Mouse (Mus musculus): ENCODE results near the gene Smyd5.

The Smyd5 gene

DNA sequence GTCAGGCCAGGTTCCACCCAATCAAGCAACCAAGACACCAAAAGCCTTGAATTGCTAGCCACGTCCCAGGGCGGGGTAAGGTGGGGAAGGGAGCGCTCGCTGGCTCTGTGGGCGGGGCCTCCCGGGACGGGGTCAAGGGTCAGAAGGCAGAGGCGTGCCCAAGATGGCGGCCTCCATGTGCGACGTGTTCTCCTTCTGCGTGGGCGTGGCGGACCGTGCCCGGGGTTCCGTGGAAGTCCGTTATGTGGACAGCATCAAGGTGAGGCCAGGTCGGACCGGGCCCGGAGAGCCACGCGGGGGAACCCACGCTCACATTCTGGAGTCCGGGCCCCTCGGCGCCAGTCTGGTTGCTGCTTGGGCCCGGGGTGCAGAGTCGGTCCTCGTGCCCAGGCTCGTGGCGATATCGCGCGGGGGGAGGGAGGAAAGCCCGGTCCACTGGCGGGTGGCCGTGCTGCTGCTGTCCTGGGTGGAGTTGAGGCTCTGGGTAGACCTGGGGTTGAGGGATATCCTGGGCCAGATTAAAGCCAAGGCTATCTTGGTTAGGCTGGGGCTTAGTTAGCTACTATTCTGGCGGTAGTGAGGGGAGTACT is at the start of gene Smyd5:
Gene Smyd5, plus strand, starts transcription at position 148 of the 590 bp plus-strand sequence.
- in situ Hi-C loops (cut with MboI, MseI) = loop anchor here (10.0 kb wide), 1 partner anchor 483 kb away; the partner anchor contains the start of genes Nat8f1 and Tprkb

DNA sequence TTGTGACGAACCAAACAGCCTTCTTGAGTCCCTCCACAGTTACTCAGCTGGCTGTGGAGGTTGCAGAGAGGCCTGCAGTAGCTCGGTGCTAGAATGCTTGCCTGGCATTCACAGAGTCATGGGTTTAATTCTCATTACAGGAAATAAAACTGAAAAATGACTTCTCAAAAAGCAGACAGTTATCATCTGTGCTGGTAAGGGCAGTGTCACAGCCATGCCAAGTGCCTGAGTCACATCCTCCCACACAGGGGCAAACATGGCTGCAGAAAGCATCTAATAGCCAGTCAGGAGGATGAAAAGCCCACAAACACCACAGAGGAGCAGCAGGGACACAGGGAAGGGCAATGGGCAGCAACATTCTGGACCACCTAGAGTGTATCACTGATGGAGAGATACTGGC is 49.0 kb upstream of the Smyd5 start:
- in situ Hi-C loops (cut with MboI, MseI) = no loop called here

DNA sequence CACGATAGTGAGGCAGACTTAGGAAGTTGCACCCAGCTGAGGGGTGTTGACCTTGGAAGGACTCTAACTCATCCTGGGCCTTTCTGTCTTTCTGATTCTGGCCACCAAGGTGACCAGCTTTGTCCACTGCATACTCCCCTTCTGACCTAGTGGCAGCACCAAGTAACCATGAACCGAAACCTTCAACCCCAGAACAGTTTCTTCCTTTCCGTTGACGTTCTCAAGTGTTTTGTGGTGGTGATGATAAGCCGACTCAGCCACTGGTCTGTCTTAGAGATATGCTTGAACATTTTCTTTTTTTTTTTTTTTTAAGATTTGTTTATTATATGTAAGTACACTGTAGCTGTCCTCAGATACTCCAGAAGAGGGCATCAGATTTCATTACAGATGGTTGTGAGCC is 43.2 kb upstream of the Smyd5 start:
- in situ Hi-C loops (cut with MboI, MseI) = loop anchor here (5.0 kb wide), 1 partner anchor 41 kb away; no protein-coding TSS in a partner anchor

DNA sequence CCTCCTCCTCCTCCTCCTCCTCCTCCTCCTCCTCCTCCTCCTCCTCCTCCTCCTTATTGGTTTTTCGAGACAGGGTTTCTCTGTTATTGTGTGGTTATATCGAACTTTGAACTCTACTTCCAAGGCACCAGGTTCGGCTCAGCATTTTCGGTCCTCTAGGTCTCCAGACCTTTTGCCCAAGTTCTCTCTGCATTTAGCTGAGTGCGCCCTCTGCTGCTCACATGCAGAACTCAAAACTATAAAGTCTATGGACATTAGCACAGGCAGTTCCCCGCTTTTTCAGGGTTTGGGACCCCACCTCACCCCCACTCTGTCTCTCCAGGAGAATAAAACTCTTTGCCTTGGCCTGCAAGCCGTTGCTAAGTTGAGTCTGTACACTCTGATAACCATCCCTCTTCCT is 40.0 kb upstream of the Smyd5 start:
- in situ Hi-C loops (cut with MboI, MseI) = no loop called here

DNA sequence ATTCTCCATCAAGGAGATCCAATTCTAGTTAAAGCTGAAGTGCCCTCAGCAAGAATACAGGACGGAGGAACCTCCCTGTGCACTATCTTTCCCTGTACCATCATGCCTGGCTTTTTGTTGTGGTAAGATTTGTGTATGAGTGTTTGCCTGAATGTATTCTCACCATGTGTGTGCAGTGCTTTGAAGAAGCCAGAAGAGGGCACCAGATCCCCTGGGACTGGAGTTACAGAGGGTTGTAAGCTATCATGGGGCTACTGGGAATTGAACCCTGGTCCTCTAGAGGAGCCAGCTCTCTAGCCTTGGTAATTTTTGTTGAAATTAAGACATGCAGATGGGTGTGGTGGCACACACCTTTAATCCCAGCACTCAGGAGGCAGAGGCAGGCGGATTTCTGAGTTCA is 36.4 kb upstream of the Smyd5 start:
- in situ Hi-C loops (cut with MboI, MseI) = no loop called here

DNA sequence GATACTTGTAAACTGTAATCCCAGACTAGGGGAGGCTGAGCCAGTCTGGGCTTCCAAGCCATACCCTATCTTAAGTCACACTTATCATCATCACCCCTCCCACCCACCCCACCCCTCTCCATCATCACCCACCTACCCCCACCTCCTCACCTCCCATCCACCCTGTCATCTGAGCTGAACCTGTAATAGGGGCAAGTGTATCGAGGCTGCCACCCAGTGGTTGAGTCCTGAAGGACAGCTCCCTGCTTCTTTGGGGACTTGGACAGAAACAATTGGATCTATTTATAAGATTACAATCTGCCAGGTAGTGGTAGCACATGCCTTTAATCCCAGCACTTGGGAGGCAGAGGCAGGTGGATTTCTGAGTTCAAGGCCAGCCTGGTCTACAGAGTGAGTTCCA is 34.6 kb upstream of the Smyd5 start:
- in situ Hi-C loops (cut with MboI, MseI) = no loop called here

DNA sequence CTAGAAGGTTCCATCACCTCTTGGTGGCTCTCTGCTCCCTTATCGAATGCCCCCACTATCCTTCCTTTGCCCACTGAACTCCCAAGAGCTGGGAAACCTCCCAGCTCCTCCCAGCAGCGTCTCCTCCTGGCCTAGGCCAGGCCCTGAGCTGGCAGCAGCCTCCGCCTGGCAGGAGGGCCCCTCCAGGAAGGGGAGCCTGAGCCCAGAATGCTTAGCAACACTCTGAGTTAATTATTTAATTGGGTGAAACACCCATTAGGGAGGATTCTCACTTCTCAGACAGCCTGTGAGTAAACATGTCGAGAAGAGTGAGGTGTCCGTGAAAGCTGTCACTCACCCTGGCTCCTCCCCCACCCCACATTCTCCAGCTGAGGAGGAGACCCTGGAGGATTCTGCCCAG is 32.1 kb upstream of the Smyd5 start:
- in situ Hi-C loops (cut with MboI, MseI) = loop anchor here (25.0 kb wide), 1 partner anchor 237 kb away; no protein-coding TSS in a partner anchor

DNA sequence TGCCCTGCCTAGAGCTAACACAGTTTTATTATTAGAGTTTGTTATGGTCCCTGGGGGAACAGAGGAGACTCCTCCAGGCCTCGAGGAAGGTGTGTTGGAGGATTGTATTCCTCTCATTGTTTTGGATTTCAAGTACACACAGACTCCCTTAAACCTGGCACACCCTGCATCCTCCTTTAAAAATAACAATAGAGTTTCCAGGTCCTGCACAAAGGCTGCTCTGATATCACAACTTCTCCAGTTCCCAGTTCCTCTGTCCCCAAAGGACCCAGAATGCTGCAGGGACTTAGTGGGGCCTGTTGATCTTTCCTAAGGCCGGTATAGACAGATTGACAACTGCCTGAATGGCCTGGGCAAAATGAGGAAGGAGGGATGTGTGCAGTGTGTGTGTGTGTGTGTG is 29.2 kb upstream of the Smyd5 start:
- in situ Hi-C loops (cut with MboI, MseI) = loop anchor here (25.0 kb wide), 1 partner anchor 240 kb away; no protein-coding TSS in a partner anchor

DNA sequence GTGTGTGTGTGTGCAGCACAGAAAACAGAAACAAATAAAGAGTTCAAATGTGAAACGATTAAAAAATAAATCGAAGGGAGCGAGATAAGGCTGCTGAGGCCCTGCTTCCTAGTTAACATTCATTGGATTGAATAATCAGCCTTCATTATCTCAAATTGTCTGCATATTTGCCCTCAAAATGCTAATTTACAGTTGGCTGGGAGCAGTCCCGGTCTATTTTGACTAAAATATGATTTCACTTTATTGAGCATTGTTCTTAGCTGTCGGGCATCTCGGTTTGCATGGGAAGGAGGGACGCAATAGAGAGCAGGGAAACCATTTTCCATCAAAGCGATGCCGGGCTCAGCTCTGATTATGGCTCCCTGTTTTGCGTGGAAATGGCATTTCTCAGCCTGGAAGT is 28.8 kb upstream of the Smyd5 start:
- in situ Hi-C loops (cut with MboI, MseI) = loop anchor here (25.0 kb wide), 1 partner anchor 241 kb away; no protein-coding TSS in a partner anchor

DNA sequence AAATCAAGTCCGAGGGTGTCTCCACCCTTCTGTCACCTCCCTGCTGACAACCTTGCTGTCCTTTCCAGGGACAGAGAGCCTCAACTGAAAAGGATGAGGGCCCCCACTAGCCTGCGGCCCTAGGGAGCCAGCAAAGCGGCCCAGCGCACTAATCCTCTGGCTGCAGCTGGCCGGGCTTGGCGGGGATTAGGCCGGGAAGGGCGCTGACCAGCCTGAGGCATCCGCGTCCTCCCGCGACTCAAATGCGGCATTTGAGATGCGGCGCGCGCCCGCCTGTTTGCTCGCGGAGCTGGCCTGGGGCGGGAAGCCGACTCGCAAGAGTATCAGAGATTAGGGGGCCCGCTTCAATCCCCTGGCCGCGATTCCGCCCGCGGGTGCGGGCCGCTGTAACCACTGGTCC is 22.8 kb upstream of the Smyd5 start:
- in situ Hi-C loops (cut with MboI, MseI) = loop anchor here (25.0 kb wide), 1 partner anchor 247 kb away; no protein-coding TSS in a partner anchor

DNA sequence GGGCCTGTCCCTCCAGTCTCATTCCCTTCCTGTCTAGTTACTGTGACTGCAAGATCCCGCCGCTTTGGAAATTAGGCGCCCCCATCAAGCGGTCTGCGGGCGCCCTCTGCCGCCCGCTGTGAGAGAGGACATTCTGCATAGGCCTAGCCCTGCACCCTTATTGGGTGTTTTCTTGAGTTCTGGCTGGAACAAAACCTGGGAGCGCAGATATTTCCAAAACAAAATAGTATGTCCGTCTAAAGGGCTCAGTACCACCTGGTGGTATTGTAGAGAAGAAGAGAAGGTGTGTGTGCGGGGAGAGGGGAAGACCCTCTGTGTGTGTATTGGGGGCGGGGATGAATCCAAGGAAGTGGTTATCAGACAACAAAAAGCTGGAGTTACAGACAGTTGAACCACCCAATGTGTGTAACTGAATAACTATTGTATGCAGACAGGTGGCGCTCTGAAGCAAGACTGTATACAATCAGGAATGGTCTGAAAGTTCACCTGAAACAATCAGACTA is 21.0 kb upstream of the Smyd5 start:
- in situ Hi-C loops (cut with MboI, MseI) = loop anchor here (25.0 kb wide), 1 partner anchor 249 kb away; no protein-coding TSS in a partner anchor

DNA sequence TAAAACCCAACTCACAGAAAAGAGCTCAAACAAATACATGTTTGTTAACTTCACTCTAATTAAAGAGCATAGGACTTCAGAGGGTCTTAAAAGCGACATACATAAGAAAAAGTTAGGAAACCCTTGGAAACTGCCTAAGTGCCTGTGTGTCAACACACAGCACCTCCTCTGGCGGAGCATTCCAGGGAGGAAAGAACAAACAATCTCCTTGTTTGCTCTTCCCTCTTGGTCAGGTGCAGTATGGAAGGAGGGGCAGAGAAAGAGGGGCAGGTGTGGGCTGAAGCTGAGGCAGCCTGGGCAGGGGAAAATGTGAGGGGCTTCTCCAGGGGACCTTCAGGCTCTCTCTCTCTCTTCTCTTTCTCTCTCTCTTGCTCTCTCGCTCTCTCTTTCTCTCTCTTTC is 16.0 kb upstream of the Smyd5 start:
- in situ Hi-C loops (cut with MboI, MseI) = loop anchor here (25.0 kb wide), 1 partner anchor 254 kb away; no protein-coding TSS in a partner anchor

DNA sequence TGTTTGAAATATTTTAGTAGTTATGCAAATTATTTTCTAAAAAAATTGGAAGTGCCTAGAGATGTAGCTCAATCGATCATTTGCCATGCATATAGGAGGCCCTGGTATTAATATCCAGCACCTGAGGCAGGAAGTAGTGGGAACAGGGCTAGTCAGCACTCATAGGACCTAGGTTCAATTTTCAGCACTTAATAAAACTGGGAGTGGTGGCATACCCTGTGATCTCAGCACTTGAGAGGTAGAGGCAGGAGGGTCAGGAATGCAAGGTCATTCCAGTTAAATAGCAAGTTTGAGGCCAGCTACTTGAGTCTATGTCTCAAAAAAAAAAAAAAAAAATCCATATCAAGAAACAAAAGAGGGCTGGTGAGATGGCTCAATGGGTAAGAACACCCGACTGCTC is 12.6 kb upstream of the Smyd5 start:
- in situ Hi-C loops (cut with MboI, MseI) = loop anchor here (25.0 kb wide), 1 partner anchor 257 kb away; no protein-coding TSS in a partner anchor

DNA sequence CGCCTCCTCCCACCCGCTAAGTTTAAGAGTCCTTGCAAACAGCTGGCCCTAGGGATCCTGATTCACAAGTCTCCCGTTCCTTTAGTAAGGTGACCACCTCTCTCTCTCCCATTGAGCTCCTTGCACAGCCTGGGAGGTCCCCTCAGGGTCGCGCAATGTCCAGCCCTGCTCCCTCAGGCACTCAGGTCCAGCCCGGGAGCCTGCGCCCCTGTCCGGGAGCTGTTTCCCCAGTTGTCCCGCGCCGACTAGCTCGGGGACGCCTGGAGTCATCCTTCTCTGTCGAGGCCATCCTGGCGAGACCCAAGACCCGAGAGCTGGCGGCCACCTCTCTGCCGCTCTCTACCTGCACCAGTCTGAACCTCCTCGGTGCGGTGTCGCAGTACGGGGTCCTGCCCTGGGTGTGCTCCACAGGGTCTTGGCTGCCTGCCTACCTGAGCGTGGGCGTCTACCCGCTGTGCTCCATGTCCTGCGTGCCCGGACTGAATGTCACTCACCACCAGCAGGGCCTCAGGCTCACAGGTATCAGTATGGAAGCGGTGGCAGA is 7.9 kb upstream of the Smyd5 start, which contains the start of gene Noto:
Gene Noto, plus strand, starts transcription at position 51 of the 544 bp plus-strand sequence.
- in situ Hi-C loops (cut with MboI, MseI) = loop anchor here (25.0 kb wide), 1 partner anchor 262 kb away; no protein-coding TSS in a partner anchor

DNA sequence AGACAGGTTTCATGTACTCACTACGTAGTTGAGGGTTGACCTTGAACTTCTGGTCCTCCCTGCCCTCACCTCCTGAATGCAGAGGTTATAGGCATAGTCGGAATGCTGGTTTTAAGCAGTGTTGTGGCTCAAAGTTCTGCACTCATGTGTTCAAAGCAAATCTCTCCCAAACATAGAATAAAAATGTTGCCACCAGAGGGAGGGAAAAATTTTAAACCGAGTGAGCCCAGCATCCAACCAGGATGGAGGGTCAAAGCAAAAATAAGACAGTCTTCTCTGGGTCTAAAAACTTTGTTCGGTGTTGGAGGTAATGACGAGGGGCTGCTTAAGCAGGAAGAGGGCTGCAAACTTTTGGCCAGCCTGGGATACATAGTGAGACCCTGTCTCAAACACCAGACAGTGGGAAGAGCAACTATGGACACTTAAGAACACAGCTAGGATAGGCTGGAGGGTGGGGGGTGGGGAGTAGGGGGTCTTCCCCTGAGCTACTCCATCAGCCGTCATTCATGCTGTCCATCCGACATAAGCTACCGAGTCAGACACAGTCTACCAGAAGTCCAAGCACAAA is 431 bp upstream of the Smyd5 start:
- in situ Hi-C loops (cut with MboI, MseI) = loop anchor here (10.0 kb wide), 1 partner anchor 483 kb away; the partner anchor contains the start of genes Nat8f1 and Tprkb

DNA sequence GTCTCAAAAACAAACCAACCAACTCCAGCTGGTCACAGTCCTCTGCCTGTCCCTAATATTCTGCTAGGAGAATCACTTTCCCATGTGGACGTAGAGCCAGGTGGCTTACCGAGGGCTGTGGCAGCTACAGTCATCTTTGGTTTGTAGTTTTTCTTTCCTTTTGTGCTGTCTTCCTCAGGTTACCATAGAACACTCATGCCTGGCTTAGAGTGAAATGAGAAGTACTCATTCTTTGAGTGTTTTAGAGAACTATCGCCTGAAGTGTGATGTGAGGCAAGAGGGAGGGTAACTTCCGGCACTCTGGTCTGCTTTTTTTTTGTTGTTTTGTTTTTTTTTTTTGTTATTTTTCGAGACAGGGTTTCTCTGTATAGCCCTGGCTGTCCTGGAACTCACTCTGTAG is 2.1 kb downstream of the Smyd5 start:
- in situ Hi-C loops (cut with MboI, MseI) = loop anchor here (10.0 kb wide), 1 partner anchor 481 kb away; the partner anchor contains the start of genes Nat8f1 and Tprkb

DNA sequence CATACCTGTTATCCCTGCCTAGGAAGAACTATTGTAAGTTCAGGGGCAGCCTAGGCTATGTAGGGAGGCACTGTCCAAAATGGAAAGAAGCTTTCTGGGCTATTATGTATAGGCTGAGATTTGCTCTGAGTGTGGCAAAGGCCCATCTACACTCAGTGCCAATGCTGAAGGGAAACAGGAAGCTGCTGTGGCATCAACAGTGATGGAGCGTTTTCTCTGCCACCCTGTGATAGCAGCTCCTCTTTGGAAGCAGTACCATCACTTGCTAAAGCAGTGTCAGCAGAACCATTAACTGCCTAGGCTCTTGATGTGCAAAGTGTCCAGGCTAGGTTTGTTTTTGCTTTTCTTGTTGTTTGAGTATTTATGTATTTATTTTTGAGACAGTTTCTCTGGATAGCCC is 4.4 kb downstream of the Smyd5 start:
- in situ Hi-C loops (cut with MboI, MseI) = loop anchor here (10.0 kb wide), 1 partner anchor 479 kb away; the partner anchor contains the start of genes Nat8f1 and Tprkb

DNA sequence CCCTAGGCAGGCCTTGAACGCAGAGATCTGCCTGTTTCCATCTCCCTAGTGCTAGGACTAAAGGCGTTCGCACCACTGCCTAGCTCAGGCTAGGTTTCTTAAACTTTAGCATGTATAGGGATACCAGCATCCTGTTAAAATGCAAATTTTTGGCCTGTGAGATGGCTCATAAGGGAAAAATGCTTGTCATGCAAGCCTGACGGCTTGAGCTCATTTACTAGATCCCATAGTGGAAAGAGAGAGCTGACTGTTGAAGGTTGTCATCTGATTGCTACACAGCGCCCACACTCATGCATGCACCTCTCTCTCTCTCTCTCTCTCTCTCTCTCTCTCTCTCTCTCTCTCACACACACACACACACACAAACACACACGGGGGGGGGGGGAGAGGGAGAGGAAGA is 4.8 kb downstream of the Smyd5 start:
- in situ Hi-C loops (cut with MboI, MseI) = loop anchor here (10.0 kb wide), 1 partner anchor 478 kb away; the partner anchor contains the start of genes Nat8f1 and Tprkb

DNA sequence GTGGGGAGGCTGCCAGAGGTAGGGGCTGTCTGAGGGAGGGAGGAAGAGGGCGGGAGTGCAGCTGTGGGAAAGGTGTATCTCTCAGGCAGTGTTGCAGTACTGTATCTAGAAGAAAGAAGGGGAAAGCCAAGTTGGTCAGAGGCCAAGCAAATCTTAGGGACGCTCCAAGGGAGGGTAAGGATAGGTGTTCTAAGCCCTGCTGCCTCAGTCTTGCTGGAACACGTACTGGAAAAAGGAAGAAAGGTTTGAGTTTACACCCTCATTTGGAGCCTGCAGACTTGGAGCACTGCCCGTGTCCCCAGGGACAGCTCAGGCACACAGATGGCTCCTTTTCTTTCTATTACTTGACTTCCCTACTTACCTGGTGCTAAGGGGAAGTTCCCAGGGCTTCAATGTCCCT is 9.4 kb downstream of the Smyd5 start:
- in situ Hi-C loops (cut with MboI, MseI) = no loop called here

DNA sequence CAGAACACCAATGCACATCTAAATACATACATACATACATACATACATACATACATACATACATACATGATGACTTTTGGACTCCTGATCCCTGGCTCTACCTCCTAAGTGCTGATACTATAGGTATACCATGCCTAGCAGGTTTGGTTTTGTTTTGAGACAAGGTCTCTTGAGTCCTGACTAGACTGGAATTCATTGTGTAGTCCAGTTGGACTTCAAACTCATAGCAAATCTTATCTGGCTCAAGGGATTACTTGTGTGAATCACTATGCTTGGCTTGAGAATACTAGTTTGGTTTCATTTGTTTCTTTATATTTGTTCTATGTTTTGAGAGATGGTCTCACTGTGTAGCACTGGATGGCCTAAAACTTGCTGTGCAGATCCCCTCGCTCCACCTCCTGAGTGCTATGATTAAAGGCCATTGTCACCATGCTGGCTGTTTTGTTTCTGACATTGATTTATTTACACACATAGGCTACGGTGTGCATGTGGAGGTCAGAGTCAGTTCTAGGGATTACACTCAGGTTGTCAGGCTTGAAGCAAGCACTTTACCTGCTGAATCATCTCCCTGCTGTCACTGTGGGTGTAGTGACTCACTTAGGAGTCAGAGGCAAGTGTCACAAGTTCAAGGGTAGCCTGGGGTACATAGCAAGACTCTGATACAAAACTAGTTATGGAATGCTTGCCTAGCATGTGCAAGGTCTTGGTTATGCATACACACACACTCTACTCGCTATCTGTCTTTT is 11.9 kb downstream of the Smyd5 start:
- in situ Hi-C loops (cut with MboI, MseI) = no loop called here

DNA sequence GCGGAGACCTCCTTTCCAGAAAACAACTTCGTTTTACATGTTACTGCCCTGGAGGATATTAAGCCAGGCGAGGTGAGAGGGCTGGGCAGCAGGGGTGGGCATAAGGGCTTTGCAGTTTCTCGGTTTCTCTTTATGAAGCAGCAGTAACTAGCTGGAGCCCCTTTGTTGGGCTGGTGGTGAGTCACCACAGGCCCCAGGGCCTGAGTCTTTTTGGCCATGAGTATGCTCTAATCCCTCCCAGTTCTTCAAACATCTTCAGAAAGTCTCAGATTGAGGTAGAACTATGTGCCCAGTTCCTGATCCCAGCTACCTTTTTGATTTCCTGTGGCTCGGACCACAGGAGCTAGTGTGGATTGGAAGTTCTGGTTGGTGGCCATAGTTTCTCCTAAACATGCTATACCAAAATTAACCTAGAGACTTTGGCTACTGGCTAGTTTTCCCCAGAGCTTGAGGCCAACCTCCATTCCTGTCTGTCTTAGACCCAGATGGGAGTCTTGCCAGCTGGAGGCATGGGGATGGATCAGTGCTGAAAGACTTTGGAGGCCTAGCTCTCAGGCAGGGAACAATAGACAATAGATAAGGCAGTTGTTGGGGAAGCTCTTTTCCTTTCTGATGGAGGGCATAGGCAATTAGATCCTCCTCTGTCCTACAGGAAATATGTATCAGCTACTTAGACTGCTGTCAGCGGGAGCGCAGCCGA is 12.6 kb downstream of the Smyd5 start:
- in situ Hi-C loops (cut with MboI, MseI) = no loop called here
